Mouse (Mus musculus) cerebellum, adult 2 months (tissue): ENCODE results near the gene Plekhh2.

Experiments
- CTCF ChIP-seq: fragments of 200-500 bp; IDR thresholded peaks from 2 replicates; pipeline ENCODE4 v1.5.1; 2011; ENCODE audit warnings: low read depth, mild to moderate bottlenecking, control low read depth, low read length, moderate library complexity, borderline replicate concordance; ENCODE audit not compliant: insufficient read depth
- POLR2A ChIP-seq: fragments of 200-500 bp; IDR thresholded peaks from 2 replicates; pipeline ENCODE4 v1.6.1; 2011; ENCODE audit warnings: low read length, control low read depth, borderline replicate concordance; ENCODE audit not compliant: insufficient read depth

- TF ChIP-seq POLR2A (no peak), CTCF (no peak)
These were observed 70.2 kb downstream of the Plekhh2 start for GRCm38 (mm10) chr17:84581740-84582414.
